Mouse (Mus musculus): Measurements from ENCODE around the gene Sycp3. TPM values are rescaled to one million over a fixed set of nuclear protein-coding genes. Genes with fewer than 3 reads are reported as not detected.
"Not testable (repeated sequence)": the region's sequence is repeated elsewhere in the genome, so short reads cannot be mapped to it uniquely, and the experiment has no call there.

The Sycp3 gene
- polyA plus RNA-seq, 1 experiment from 2014 or later, result 0.51 TPM

DNA sequence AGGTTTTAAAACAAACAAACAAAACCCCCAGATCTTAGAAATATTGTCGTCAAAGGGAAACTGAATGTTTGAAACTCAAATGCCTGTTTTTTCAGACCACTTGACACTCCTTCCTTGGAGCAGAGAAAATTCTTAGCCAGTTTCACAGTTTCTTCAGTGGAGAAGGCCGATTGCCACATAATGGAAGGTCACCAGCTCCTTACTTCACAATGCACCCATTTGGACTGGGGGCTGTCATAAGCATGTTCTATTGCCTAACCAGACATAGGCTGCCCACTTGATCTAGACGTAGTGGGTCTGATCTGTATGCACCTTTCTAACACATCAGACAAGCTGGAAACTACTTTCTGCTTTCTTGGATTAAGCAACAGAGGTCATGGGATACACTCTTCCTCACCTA, 45.1 kb downstream of the Sycp3 start:
- Histone ChIP-seq H3K27ac (ENCODE audit: low read length) (no peak overlapping the region), H3K4me3 (ENCODE audit: low read depth, low read length) (peak overlapping the region; percentile 86; the same call in 1 of the 2 replicates), H3K4me1 (ENCODE audit: control insufficient read depth, insufficient read depth, low read length) (peaks cover 12% of the 10 kb centered on the region), H3K4me2 (ENCODE audit: low read length) (peak overlapping the region; percentile 89; the same call in 1 of the 2 replicates), H3K36me3 (ENCODE audit: control insufficient read depth, insufficient read depth, low read length) (no peaks in the 10 kb centered on the region), H3K9ac (ENCODE audit: low read depth, low read length) (no peak overlapping the region), H3K9me3 (replicated peaks; ENCODE audit: control insufficient read depth, low read length, poor library complexity, severe bottlenecking) (no peaks in the 10 kb centered on the region), H3K27me3 (ENCODE audit: control insufficient read depth, insufficient read depth, low read depth, low read length) (no peaks in the 10 kb centered on the region)
- WGBS, result 48% methylated on average over 3 of the region's 3 CpGs
- ATAC-seq, result no peak

GRCm38 (mm10) chr10:88505256-88505655, 45.9 kb downstream of the Sycp3 start:
- H3K9ac ChIP-seq (ENCODE audit: low read depth, low read length), result no peak overlapping the region
- H3K4me3 ChIP-seq (ENCODE audit: low read depth, low read length), result no peak overlapping the region
- ATAC-seq, result no peak
- WGBS, result 64% methylated on average over 5 of the region's 5 CpGs
- no peak overlapping the region for H3K27ac ChIP-seq (ENCODE audit: low read length)
- H3K36me3 ChIP-seq (ENCODE audit: control insufficient read depth, insufficient read depth, low read length), result no peaks in the 10 kb centered on the region
- H3K4me2 ChIP-seq (ENCODE audit: low read length), result no peak overlapping the region
- H3K9me3 ChIP-seq (replicated peaks; ENCODE audit: control insufficient read depth, low read length, poor library complexity, severe bottlenecking), result no peaks in the 10 kb centered on the region
- H3K4me1 ChIP-seq (ENCODE audit: control insufficient read depth, insufficient read depth, low read length), result peaks cover 12% of the 10 kb centered on the region
- H3K27me3 ChIP-seq (ENCODE audit: control insufficient read depth, insufficient read depth, low read depth, low read length), result no peaks in the 10 kb centered on the region

- 86% methylated on average over 7 of the region's 7 CpGs for WGBS
- ATAC-seq, result no peak
- no peak overlapping the region for H3K4me3 ChIP-seq (ENCODE audit: low read depth, low read length)
These were observed 48.3 kb downstream of the Sycp3 start for GRCm38 (mm10) chr10:88507691-88508143.

GRCm38 (mm10) chr10:88510503-88511271, 51.3 kb downstream of the Sycp3 start:
- Histone ChIP-seq H3K4me3 (ENCODE audit: low read depth, low read length) (no peak overlapping the region), H3K4me2 (ENCODE audit: low read length) (no peak overlapping the region), H3K36me3 (ENCODE audit: control insufficient read depth, insufficient read depth, low read length) (no peaks in the 10 kb centered on the region), H3K4me1 (ENCODE audit: control insufficient read depth, insufficient read depth, low read length) (no peaks in the 10 kb centered on the region), H3K27me3 (ENCODE audit: control insufficient read depth, insufficient read depth, low read depth, low read length) (no peaks in the 10 kb centered on the region), H3K27ac (ENCODE audit: low read length) (no peak overlapping the region), H3K9ac (ENCODE audit: low read depth, low read length) (no peak overlapping the region), H3K9me3 (replicated peaks; ENCODE audit: control insufficient read depth, low read length, poor library complexity, severe bottlenecking) (no peaks in the 10 kb centered on the region)
- 72% methylated on average over 12 of the region's 12 CpGs for WGBS
- ATAC-seq, result no peak

More at GRCm38 (mm10) chr10:88507691-88508143, 48.3 kb downstream of the Sycp3 start:
- Histone ChIP-seq H3K9ac (ENCODE audit: low read depth, low read length) (no peak overlapping the region), H3K4me2 (ENCODE audit: low read length) (no peak overlapping the region), H3K4me1 (ENCODE audit: control insufficient read depth, insufficient read depth, low read length) (peaks cover 4% of the 10 kb centered on the region), H3K9me3 (replicated peaks; ENCODE audit: control insufficient read depth, low read length, poor library complexity, severe bottlenecking) (no peaks in the 10 kb centered on the region), H3K36me3 (ENCODE audit: control insufficient read depth, insufficient read depth, low read length) (no peaks in the 10 kb centered on the region), H3K27me3 (ENCODE audit: control insufficient read depth, insufficient read depth, low read depth, low read length) (no peaks in the 10 kb centered on the region), H3K27ac (ENCODE audit: low read length) (no peak overlapping the region)

DNA sequence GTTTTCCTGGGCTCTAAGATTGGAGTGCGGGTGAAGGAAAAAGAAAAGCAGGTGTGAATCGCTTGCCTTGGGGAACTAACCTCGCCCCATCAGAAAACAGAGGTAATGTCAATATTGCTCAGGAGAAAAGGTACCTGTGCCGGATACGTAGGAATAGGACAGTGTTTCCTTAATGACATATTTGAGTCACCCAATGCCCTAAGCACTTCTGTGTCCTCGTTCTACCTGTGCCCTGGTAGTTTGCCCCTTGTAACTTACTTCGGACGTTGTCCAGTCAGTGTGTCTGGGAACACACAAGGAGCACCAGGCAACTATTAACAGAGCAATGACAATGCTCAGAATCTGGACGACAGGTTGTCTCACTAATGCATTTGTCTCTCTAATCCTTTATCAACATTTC, 52.0 kb downstream of the Sycp3 start:
- WGBS, result 92% methylated on average over 9 of the region's 9 CpGs
- Histone ChIP-seq H3K27me3 (ENCODE audit: control insufficient read depth, insufficient read depth, low read depth, low read length) (no peaks in the 10 kb centered on the region), H3K9me3 (replicated peaks; ENCODE audit: control insufficient read depth, low read length, poor library complexity, severe bottlenecking) (no peaks in the 10 kb centered on the region), H3K9ac (ENCODE audit: low read depth, low read length) (no peak overlapping the region), H3K36me3 (ENCODE audit: control insufficient read depth, insufficient read depth, low read length) (no peaks in the 10 kb centered on the region), H3K4me3 (ENCODE audit: low read depth, low read length) (no peak overlapping the region), H3K4me1 (ENCODE audit: control insufficient read depth, insufficient read depth, low read length) (no peaks in the 10 kb centered on the region), H3K27ac (ENCODE audit: low read length) (no peak overlapping the region), H3K4me2 (ENCODE audit: low read length) (no peak overlapping the region)
- ATAC-seq, result no peak

DNA sequence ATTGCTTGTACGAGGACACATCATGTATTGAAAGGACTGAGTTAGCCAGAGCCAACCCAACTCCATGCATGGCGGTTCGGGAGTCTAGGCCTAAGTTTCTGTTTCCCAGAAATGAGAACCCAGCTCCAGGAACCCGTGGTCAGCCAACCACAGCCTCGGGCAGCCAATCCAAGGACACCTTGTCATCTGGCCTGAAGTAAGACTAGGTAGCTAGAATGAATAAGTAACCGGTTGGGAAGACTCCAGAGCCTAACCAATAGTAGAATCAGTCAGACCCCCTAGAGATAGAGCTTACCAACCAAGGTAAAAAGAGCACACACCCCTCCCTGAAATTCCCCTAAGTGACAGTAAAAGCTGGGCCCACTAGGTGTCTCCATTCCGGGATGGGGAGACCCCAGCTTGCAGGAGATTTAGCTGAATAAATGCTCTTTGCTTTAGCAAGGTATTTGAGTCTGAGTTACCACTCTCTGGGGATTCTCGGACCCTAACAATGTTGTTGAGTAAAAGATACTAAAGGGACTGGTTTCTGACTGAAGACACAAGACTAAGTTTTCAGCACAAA, 54.3 kb downstream of the Sycp3 start:
- no peak overlapping the region for H3K4me3 ChIP-seq (ENCODE audit: low read depth, low read length)
- H3K4me1 ChIP-seq (ENCODE audit: control insufficient read depth, insufficient read depth, low read length), result no peaks in the 10 kb centered on the region
- no peak overlapping the region for H3K9ac ChIP-seq (ENCODE audit: low read depth, low read length)
- no peaks in the 10 kb centered on the region for H3K27me3 ChIP-seq (ENCODE audit: control insufficient read depth, insufficient read depth, low read depth, low read length)
- H3K9me3 ChIP-seq (replicated peaks; ENCODE audit: control insufficient read depth, low read length, poor library complexity, severe bottlenecking), result no peaks in the 10 kb centered on the region
- no peak overlapping the region for H3K27ac ChIP-seq (ENCODE audit: low read length)
- H3K36me3 ChIP-seq (ENCODE audit: control insufficient read depth, insufficient read depth, low read length), result no peaks in the 10 kb centered on the region
- ATAC-seq, result no peak
- WGBS, result 74% methylated on average over 8 of the region's 8 CpGs
- no peak overlapping the region for H3K4me2 ChIP-seq (ENCODE audit: low read length)

GRCm38 (mm10) chr10:88514495-88514894, 55.1 kb downstream of the Sycp3 start:
- Histone ChIP-seq H3K36me3 (ENCODE audit: control insufficient read depth, insufficient read depth, low read length) (no peaks in the 10 kb centered on the region), H3K4me3 (ENCODE audit: low read depth, low read length) (no peak overlapping the region), H3K27me3 (ENCODE audit: control insufficient read depth, insufficient read depth, low read depth, low read length) (no peaks in the 10 kb centered on the region), H3K4me2 (ENCODE audit: low read length) (no peak overlapping the region), H3K9ac (ENCODE audit: low read depth, low read length) (no peak overlapping the region), H3K27ac (ENCODE audit: low read length) (no peak overlapping the region), H3K9me3 (replicated peaks; ENCODE audit: control insufficient read depth, low read length, poor library complexity, severe bottlenecking) (no peaks in the 10 kb centered on the region), H3K4me1 (ENCODE audit: control insufficient read depth, insufficient read depth, low read length) (no peaks in the 10 kb centered on the region)
- 55% methylated on average over 2 of the region's 2 CpGs for WGBS
- no peak for ATAC-seq

- H3K9ac ChIP-seq (ENCODE audit: low read depth, low read length); H3K27ac ChIP-seq (ENCODE audit: low read length); H3K36me3 ChIP-seq (ENCODE audit: control insufficient read depth, insufficient read depth, low read length); H3K27me3 ChIP-seq (ENCODE audit: control insufficient read depth, insufficient read depth, low read depth, low read length); ATAC-seq; H3K4me3 ChIP-seq (ENCODE audit: low read depth, low read length); H3K4me1 ChIP-seq (ENCODE audit: control insufficient read depth, insufficient read depth, low read length); H3K4me2 ChIP-seq (ENCODE audit: low read length); H3K9me3 ChIP-seq (replicated peaks; ENCODE audit: control insufficient read depth, low read length, poor library complexity, severe bottlenecking): not testable (repeated sequence)
- 94% methylated on average over 6 of the region's 7 CpGs for WGBS
These were observed 55.7 kb downstream of the Sycp3 start for GRCm38 (mm10) chr10:88515049-88515448.

DNA sequence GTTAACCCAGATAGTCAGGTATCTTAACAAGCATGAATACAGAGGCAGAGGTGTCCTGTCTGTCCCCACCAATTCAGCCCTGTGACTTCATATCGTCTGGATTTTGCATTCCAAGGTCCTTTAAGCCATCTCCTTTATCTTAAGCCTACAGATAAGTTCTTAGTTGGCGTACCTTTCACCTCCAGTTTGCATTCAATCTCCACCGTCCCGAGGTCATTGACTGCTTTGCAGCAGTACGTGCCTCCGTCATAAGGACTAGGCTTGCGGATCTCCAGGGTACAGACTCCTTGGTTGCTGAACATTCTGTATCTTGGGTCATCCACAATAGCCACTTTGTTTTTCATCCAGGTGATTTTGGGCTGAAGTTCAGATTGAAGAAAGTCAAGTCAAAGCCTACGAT, 63.4 kb downstream of the Sycp3 start:
- H3K4me1 ChIP-seq (ENCODE audit: control insufficient read depth, insufficient read depth, low read length), result no peaks in the 10 kb centered on the region
- H3K27ac ChIP-seq (ENCODE audit: low read length), result no peak overlapping the region
- 91% methylated on average over 8 of the region's 8 CpGs for WGBS
- no peak overlapping the region for H3K9ac ChIP-seq (ENCODE audit: low read depth, low read length)
- H3K27me3 ChIP-seq (ENCODE audit: control insufficient read depth, insufficient read depth, low read depth, low read length), result no peaks in the 10 kb centered on the region
- no peaks in the 10 kb centered on the region for H3K36me3 ChIP-seq (ENCODE audit: control insufficient read depth, insufficient read depth, low read length)
- ATAC-seq, result no peak
- H3K9me3 ChIP-seq (replicated peaks; ENCODE audit: control insufficient read depth, low read length, poor library complexity, severe bottlenecking), result no peaks in the 10 kb centered on the region
- H3K4me3 ChIP-seq (ENCODE audit: low read depth, low read length), result no peak overlapping the region
- no peak overlapping the region for H3K4me2 ChIP-seq (ENCODE audit: low read length)
